Mouse (Mus musculus): ENCODE measurements around the gene Slc38a10. TPM values are rescaled to one million over a fixed set of nuclear protein-coding genes. Genes with fewer than 3 reads are reported as not detected.

Gene Slc38a10
- total and polyA plus RNA-seq, 2 experiments from 2014 or later, result 97.0 to 147 TPM

GRCm38 (mm10) chr11:120098588-120099511 is 52.3 kb downstream of the Slc38a10 start, which contains the start of the genes Tepsin and Ndufaf8:
TSS of gene Tepsin (minus strand) at chr11:120098731.
TSS of gene Ndufaf8 (plus strand) at chr11:120098928.
- Histone ChIP-seq H3K4me2 (ENCODE audit: low read depth) (peak within 1 kb of the TSS; percentile 83), H3K4me3 (ENCODE audit: low read depth, low read length) (peak within 1 kb of the TSS; percentile 72), H3K9ac (peak within 1 kb of the TSS; percentile 80), H3K9me3 (ENCODE audit: low read length) (no peaks in the 10 kb centered on the region), H3K4me1 (ENCODE audit: insufficient read depth) (peaks cover 9% of the 10 kb centered on the region; the same call in 1 of the 2 replicates), H3K27me3 (ENCODE audit: insufficient read depth, low read length) (no peaks in the 10 kb centered on the region), H3K36me3 (ENCODE audit: insufficient read depth) (peaks cover 25% of the 10 kb centered on the region), H3K27ac (ENCODE audit: low read depth, low read length) (peak within 1 kb of the TSS; percentile 95)
- DNase-seq (peak; percentile 98), ATAC-seq (peak; percentile 98)
- WGBS, result 1% methylated on average over 77 of the region's 77 CpGs
- TF ChIP-seq CTCF (IDR thresholded peaks at IDR 0.05; ENCODE audit: low read depth), result peak; percentile 21; the same call in 1 of the 2 replicates

- Histone ChIP-seq H3K4me3 (ENCODE audit: low read depth, low read length) (no peak overlapping the region), H3K27me3 (ENCODE audit: insufficient read depth, low read length) (no peaks in the 10 kb centered on the region), H3K27ac (ENCODE audit: low read depth, low read length) (no peak overlapping the region), H3K4me1 (ENCODE audit: insufficient read depth) (peaks cover 7% of the 10 kb centered on the region; the same call in 1 of the 2 replicates), H3K36me3 (ENCODE audit: insufficient read depth) (peaks cover 53% of the 10 kb centered on the region), H3K9ac (no peak overlapping the region), H3K9me3 (ENCODE audit: low read length) (no peaks in the 10 kb centered on the region), H3K4me2 (ENCODE audit: low read depth) (no peak overlapping the region)
- DNase-seq (no peak), ATAC-seq (no peak)
- TF ChIP-seq CTCF (IDR thresholded peaks at IDR 0.05; ENCODE audit: low read depth), result 0 out of 2 replicates have a peak, but pooled peaks have one; percentile 6
- 71% methylated on average over 23 of the region's 23 CpGs for WGBS
These were observed 58.1 kb downstream of the Slc38a10 start for GRCm38 (mm10) chr11:120092817-120093591.

DNA sequence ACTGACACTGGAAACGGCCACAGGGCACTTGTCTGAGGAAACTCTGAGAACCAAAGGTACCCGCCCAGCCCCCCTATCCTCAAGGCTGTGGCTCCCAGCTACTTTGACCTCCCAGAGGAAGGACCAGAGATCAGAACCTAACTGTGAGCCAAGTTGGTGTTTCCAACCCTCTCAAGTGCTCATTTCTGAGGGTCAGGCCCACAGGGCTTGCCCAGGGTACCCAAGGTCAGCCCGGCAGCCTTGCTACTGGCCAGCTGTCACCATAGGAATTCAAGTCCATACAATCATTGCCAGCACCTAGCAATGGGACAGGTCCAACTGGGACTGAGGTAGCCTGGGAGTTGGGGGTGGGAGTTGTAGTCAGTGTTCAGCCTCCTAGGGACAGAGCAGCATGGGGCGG is 60.5 kb downstream of the Slc38a10 start:
- Histone ChIP-seq H3K27me3 (ENCODE audit: insufficient read depth, low read length) (no peaks in the 10 kb centered on the region), H3K4me3 (ENCODE audit: low read depth, low read length) (no peak overlapping the region), H3K9ac (no peak overlapping the region), H3K36me3 (ENCODE audit: insufficient read depth) (peaks cover 51% of the 10 kb centered on the region), H3K4me2 (ENCODE audit: low read depth) (no peak overlapping the region), H3K9me3 (ENCODE audit: low read length) (no peaks in the 10 kb centered on the region), H3K4me1 (ENCODE audit: insufficient read depth) (peaks cover 4% of the 10 kb centered on the region; the same call in 1 of the 2 replicates), H3K27ac (ENCODE audit: low read depth, low read length) (no peak overlapping the region)
- WGBS, result 90% methylated on average over 4 of the region's 4 CpGs
- no peak for TF ChIP-seq CTCF (IDR thresholded peaks at IDR 0.05; ENCODE audit: low read depth)
- no peak for ATAC-seq
- no peak for DNase-seq

- Histone ChIP-seq H3K9ac (peak within 1 kb of the TSS; percentile 87), H3K4me2 (ENCODE audit: low read depth) (peak within 1 kb of the TSS; percentile 87), H3K4me1 (ENCODE audit: insufficient read depth) (peaks cover 9% of the 10 kb centered on the region), H3K9me3 (ENCODE audit: low read length) (no peaks in the 10 kb centered on the region), H3K36me3 (ENCODE audit: insufficient read depth) (peaks cover 33% of the 10 kb centered on the region), H3K27ac (ENCODE audit: low read depth, low read length) (peak within 1 kb of the TSS; percentile 66), H3K27me3 (ENCODE audit: insufficient read depth, low read length) (no peaks in the 10 kb centered on the region), H3K4me3 (ENCODE audit: low read depth, low read length) (peak within 1 kb of the TSS; percentile 77)
- DNase-seq, result peak; percentile 97
- 1% methylated on average over 38 of the region's 42 CpGs for WGBS
- ATAC-seq, result peak; percentile 100
- no peak for TF ChIP-seq CTCF (IDR thresholded peaks at IDR 0.05; ENCODE audit: low read depth)
These were observed 64.4 kb downstream of the Slc38a10 start, which contains the start of gene Cep131 for GRCm38 (mm10) chr11:120086702-120087152. TSS of gene Cep131 (minus strand) at chr11:120086827.

DNA sequence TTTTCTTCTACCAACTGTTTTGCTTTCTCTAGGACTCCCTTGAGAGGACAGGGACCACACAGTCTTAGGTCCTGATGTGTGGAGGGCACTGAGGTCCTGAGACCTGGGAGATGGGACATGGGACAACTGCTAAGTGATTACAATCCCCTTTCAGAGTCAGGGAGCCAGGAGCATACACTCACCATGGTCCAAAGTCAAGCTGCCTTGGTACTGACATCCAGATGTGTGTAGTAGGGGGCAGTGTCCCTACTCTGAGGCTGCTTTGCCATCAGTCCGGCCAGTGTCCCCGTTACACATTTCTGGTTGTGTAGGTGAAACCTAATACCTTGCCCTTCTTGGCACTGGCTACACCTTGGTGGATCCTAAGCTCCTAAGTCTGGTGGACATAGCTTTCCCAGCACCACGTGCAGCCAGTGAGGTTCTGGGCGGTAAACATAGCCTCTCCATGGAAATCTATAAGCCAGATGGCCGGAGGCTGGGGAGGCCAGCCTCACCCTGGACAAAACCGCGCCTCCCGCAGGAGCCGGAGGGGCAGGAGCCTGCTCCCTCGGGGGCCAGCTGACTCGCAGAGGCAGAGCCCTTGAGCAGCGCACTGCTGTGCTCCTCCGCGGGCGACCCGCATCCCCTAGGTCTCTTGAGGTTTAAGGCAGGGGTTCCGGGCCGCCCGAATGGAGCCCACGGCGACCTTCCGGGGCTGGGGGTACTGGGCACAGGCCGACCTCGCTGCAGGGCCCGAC is 65.1 kb downstream of the Slc38a10 start:
- Histone ChIP-seq H3K9me3 (ENCODE audit: low read length) (no peaks in the 10 kb centered on the region), H3K4me3 (ENCODE audit: low read depth, low read length) (peak overlapping the region; percentile 77), H3K9ac (peak overlapping the region; percentile 87), H3K4me1 (ENCODE audit: insufficient read depth) (peaks cover 9% of the 10 kb centered on the region), H3K27me3 (ENCODE audit: insufficient read depth, low read length) (no peaks in the 10 kb centered on the region), H3K36me3 (ENCODE audit: insufficient read depth) (peaks cover 32% of the 10 kb centered on the region), H3K27ac (ENCODE audit: low read depth, low read length) (peak overlapping the region; percentile 66), H3K4me2 (ENCODE audit: low read depth) (peak overlapping the region; percentile 87)
- DNase-seq, result peak; percentile 41
- WGBS, result under 1% methylated on average over 24 of the region's 25 CpGs
- peak; percentile 59 for ATAC-seq
- no peak for TF ChIP-seq CTCF (IDR thresholded peaks at IDR 0.05; ENCODE audit: low read depth)

DNA sequence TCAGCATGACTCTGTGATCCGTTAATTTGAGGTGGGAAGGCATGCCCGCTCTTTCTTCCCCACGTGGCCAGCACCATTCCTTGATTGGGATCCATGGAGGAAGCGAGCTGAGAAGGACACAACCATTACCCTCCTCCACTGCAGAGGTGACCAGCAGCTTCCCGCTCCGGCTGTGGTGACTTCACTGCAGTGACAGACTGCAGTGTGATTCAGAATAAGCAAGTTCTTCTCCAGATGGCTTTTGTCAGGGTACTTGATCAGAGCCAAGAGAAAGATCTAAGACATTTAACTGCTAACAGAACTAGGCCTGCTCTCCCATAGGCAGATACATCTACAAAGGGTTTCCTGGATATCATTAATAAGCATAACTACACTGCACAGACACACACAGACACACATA is 70.9 kb downstream of the Slc38a10 start:
- Histone ChIP-seq H3K4me2 (ENCODE audit: low read depth) (no peak overlapping the region), H3K9ac (no peak overlapping the region), H3K4me3 (ENCODE audit: low read depth, low read length) (no peak overlapping the region), H3K27me3 (ENCODE audit: insufficient read depth, low read length) (no peaks in the 10 kb centered on the region), H3K36me3 (ENCODE audit: insufficient read depth) (peaks cover 71% of the 10 kb centered on the region), H3K4me1 (ENCODE audit: insufficient read depth) (peaks cover 2% of the 10 kb centered on the region; the same call in 1 of the 2 replicates), H3K27ac (ENCODE audit: low read depth, low read length) (no peak overlapping the region), H3K9me3 (ENCODE audit: low read length) (no peaks in the 10 kb centered on the region)
- no peak for DNase-seq
- no peak for TF ChIP-seq CTCF (IDR thresholded peaks at IDR 0.05; ENCODE audit: low read depth)
- ATAC-seq, result peak; percentile 32; the same call in 1 of the 2 replicates
- WGBS, result 86% methylated on average over 6 of the region's 6 CpGs
